Mouse (Mus musculus) hindbrain, embryonic 11.5 days (tissue): ENCODE measurements around the gene 3100002H09Rik. TPM values are rescaled to one million over a fixed set of nuclear protein-coding genes. Genes with fewer than 3 reads are reported as not detected.

ENCODE experiments used
- ATAC-seq: fragments of 200-750 bp; cut with Nextera tagmentation; 2 replicates; pipeline ENCODE4 v1.8.0; 2017; ENCODE audit warnings: mild to moderate bottlenecking, moderate TSS enrichment, moderate library complexity; ENCODE audit not compliant: low FRiP score
- DNase-seq: peaks from one replicate; pipeline ENCODE4 v3.0.0-alpha.2; 2015; ENCODE audit warnings: low spot score
- H3K27ac ChIP-seq: fragments of 300-500 bp; sonication (generic); 2 replicates; pipeline ENCODE4 v1.5.1; 2014; ENCODE audit warnings: mild to moderate bottlenecking, low read depth, low read length
- H3K27me3 ChIP-seq: fragments of 300-500 bp; sonication (generic); 2 replicates; pipeline ENCODE4 v1.6.1; 2014; ENCODE audit warnings: mild to moderate bottlenecking, low read length, moderate library complexity, mixed read lengths; ENCODE audit not compliant: control insufficient read depth, insufficient read depth
- H3K36me3 ChIP-seq: fragments of 300-500 bp; sonication (generic); 2 replicates; pipeline ENCODE4 v1.6.1; 2014; ENCODE audit warnings: mild to moderate bottlenecking, low read length, moderate library complexity, mixed read lengths; ENCODE audit not compliant: control insufficient read depth, insufficient read depth
- H3K4me1 ChIP-seq: fragments of 300-500 bp; sonication (generic); replicated peaks from 2 replicates; pipeline ENCODE4 v1.6.1; 2014; ENCODE audit warnings: low read length, mixed read lengths; ENCODE audit not compliant: control insufficient read depth, insufficient read depth
- H3K4me2 ChIP-seq: fragments of 300-500 bp; sonication (generic); replicated peaks from 2 replicates; pipeline ENCODE4 v1.6.1; 2014; ENCODE audit warnings: mild to moderate bottlenecking, low read depth, low read length
- H3K4me3 ChIP-seq: fragments of 300-500 bp; sonication (generic); 2 replicates; pipeline ENCODE4 v1.5.1; 2014; ENCODE audit warnings: low read depth, low read length
- H3K9ac ChIP-seq: fragments of 300-500 bp; sonication (generic); 2 replicates; pipeline ENCODE4 v1.6.1; 2014; ENCODE audit warnings: low read depth, low read length
- H3K9me3 ChIP-seq: fragments of 300-500 bp; sonication (generic); 2 replicates; pipeline ENCODE4 v1.6.1; 2016; ENCODE audit warnings: low read length; ENCODE audit not compliant: control insufficient read depth
- WGBS: fragments of 180-500 bp; shearing (Covaris S2); extraction: QIAGEN DNeasy Blood & Tissue Kit; methylation state at CpG from one replicate; pipeline ENCODE4 v1.1.7; 2014; 5-methylcytosine and 5-hydroxymethylcytosine counted together
- polyA plus RNA-seq: library from polyadenylated mRNA; unstranded; fragments of >200 nt; fragmentation: Nextera tagmentation; extraction: Ambion mirVana; gene quantifications from 2 replicates; pipeline ENCODE4 v1.2.1, GENCODE M21; 2014

Gene 3100002H09Rik
- polyA plus RNA-seq, 1 experiment from 2014 or later = 0.40 TPM

GRCm38 (mm10) chr4:124622566-124622965, 12.0 kb upstream of the 3100002H09Rik start:
- no peaks in the 10 kb centered on the region for H3K27me3 ChIP-seq
- no peak overlapping the region for H3K27ac ChIP-seq
- H3K9ac ChIP-seq = no peak overlapping the region
- DNase-seq (no peak), ATAC-seq (no peak)
- no peaks in the 10 kb centered on the region for H3K36me3 ChIP-seq
- peaks cover 6% of the 10 kb centered on the region for H3K4me1 ChIP-seq
- 89% methylated on average over 5 of the region's 5 CpGs for WGBS
- no peak overlapping the region for H3K4me2 ChIP-seq
- H3K9me3 ChIP-seq = no peaks in the 10 kb centered on the region
- H3K4me3 ChIP-seq = no peak overlapping the region

DNA sequence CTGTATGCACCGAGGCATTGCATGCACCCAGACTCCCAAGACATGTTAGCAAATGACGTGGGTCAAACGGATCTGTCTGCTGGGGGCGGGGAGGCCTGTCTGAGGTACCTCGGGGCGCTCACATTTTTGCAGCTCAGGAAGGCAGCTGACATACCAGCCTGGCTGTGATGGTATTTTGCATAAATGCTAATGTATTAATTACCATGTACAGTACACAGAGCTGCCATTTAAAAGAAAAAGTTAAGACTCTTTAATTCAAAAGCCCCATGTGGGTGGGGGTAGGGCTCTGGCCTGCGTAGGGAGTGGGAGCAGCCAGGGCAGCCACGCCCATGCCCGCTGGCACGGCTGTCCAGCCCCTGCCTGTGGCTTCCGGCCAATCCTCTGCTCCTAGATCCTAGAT, 10.8 kb upstream of the 3100002H09Rik start:
- WGBS = 75% methylated on average over 11 of the region's 11 CpGs
- no peak overlapping the region for H3K4me2 ChIP-seq
- H3K36me3 ChIP-seq = no peaks in the 10 kb centered on the region
- H3K4me1 ChIP-seq = peaks cover 4% of the 10 kb centered on the region
- ATAC-seq (no peak), DNase-seq (no peak)
- no peak overlapping the region for H3K4me3 ChIP-seq
- H3K9me3 ChIP-seq = no peaks in the 10 kb centered on the region
- no peak overlapping the region for H3K9ac ChIP-seq
- no peak overlapping the region for H3K27ac ChIP-seq
- no peaks in the 10 kb centered on the region for H3K27me3 ChIP-seq

DNA sequence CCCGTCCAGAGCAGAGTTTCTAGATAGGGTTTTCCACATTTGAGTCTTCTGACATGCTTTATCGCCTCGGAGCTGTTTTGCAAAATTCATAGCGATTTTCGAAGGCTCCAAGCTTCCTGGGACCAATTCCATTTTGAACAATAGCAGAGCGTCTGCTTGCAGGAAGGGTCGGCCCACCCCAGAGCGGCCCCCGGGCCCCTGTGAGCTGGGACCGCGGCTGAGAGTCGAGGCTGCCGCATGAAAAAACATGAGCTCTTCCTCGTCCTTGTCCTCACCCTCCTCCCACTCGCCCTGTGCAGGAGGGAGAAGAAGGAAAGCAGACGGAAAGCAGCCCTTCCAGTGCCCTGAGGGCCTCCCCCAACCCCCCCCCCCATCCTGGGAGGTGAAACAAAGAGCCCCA, 8.0 kb upstream of the 3100002H09Rik start:
- H3K36me3 ChIP-seq = no peaks in the 10 kb centered on the region
- no peaks in the 10 kb centered on the region for H3K9me3 ChIP-seq
- no peak overlapping the region for H3K4me2 ChIP-seq
- H3K4me3 ChIP-seq = no peak overlapping the region
- H3K27ac ChIP-seq = no peak overlapping the region
- 11% methylated on average over 16 of the region's 16 CpGs for WGBS
- peaks cover 7% of the 10 kb centered on the region for H3K4me1 ChIP-seq
- no peaks in the 10 kb centered on the region for H3K27me3 ChIP-seq
- ATAC-seq (peak; percentile 46; the same call in 1 of the 2 replicates), DNase-seq (no peak)
- H3K9ac ChIP-seq = no peak overlapping the region

DNA sequence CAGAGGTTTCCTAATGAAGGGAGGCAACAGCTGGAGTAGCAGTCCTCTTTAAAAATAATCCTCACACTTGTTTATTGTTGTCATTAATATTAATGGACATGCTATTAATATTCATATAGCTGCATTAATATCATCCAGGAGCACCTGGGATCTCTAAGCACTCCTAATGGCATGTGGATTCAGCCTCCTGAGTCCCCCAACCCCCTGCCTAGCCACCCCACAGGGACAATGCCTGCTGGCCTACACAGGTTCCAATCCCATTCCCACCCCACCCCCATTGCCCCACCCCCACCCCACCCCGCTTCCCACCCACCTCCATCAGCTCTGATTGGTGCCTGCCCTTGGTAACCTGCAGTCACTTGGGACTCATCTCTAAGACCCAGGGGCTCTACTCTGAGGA, 6.0 kb upstream of the 3100002H09Rik start:
- Histone ChIP-seq H3K4me2 (no peak overlapping the region), H3K27me3 (no peaks in the 10 kb centered on the region), H3K27ac (peak overlapping the region; percentile 59; the same call in 1 of the 2 replicates), H3K9ac (no peak overlapping the region), H3K9me3 (no peaks in the 10 kb centered on the region), H3K4me3 (no peak overlapping the region), H3K36me3 (no peaks in the 10 kb centered on the region), H3K4me1 (peaks cover 7% of the 10 kb centered on the region)
- DNase-seq = no peak
- ATAC-seq = peak; percentile 52; the same call in 1 of the 2 replicates
- WGBS = 67% methylated on average over 1 of the region's 1 CpGs

DNA sequence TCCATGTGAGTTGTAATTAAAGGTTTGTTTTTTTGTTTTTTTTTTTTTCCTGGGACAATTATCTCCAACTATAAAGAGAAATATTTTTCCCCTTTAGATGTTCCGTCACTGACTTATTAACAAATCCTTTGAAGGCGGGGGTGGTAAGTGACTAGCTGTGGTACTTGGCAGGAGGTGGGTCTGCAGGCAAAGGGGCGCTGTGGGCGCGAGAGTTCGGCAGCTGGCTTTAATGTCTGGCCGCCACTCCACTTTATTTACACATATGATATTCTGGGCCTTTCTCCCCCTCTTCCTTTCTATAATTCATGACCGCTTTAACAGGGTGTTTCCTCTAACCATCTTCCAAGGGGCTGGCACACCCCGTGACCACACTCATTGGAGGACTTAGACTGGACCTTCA, 5.4 kb upstream of the 3100002H09Rik start:
- no peak for ATAC-seq
- no peaks in the 10 kb centered on the region for H3K27me3 ChIP-seq

GRCm38 (mm10) chr4:124615406-124615960, 4.9 kb upstream of the 3100002H09Rik start:
- DNase-seq = no peak
- Histone ChIP-seq H3K4me2 (no peak overlapping the region), H3K36me3 (no peaks in the 10 kb centered on the region), H3K4me1 (peaks cover 7% of the 10 kb centered on the region), H3K27me3 (no peaks in the 10 kb centered on the region), H3K9me3 (no peaks in the 10 kb centered on the region), H3K4me3 (no peak overlapping the region), H3K9ac (no peak overlapping the region), H3K27ac (peak overlapping the region; percentile 71)
- WGBS = 50% methylated on average over 14 of the region's 14 CpGs
- ATAC-seq = peak; percentile 36; the same call in 1 of the 2 replicates

More for the DNA sequence above, 5.4 kb upstream of the 3100002H09Rik start:
- Histone ChIP-seq H3K9ac (no peak overlapping the region), H3K4me1 (peaks cover 7% of the 10 kb centered on the region), H3K4me3 (no peak overlapping the region), H3K36me3 (no peaks in the 10 kb centered on the region), H3K4me2 (no peak overlapping the region), H3K9me3 (no peaks in the 10 kb centered on the region), H3K27ac (peak overlapping the region; percentile 59; the same call in 1 of the 2 replicates)
- 60% methylated on average over 9 of the region's 9 CpGs for WGBS
- no peak for DNase-seq

DNA sequence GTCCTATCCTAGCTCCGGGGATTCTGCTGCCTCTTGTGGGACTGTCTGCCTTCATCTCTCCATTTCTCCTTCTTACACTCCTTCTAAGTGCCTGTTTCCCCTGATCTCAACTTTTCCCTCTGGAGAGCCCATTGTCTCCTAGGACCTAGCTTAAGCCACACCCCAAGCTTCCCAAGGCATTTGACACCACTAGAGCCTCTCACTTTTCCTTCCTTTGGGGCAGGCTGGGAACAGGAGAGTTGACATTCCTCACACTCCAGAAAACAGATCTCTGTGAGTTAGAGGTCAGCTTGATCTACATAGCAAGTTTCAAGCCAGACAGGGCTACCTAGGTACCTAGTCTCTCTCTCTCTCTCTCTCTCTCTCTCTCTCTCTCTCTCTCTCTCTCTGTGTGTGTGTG, 3.6 kb upstream of the 3100002H09Rik start:
- H3K9ac ChIP-seq = no peak overlapping the region
- no peak for DNase-seq
- no peak overlapping the region for H3K4me2 ChIP-seq
- H3K4me1 ChIP-seq = peaks cover 7% of the 10 kb centered on the region
- no CpG with 5 or more reads among the region's 1 CpGs for WGBS
- H3K36me3 ChIP-seq = no peaks in the 10 kb centered on the region
- H3K27ac ChIP-seq = no peak overlapping the region
- ATAC-seq = no peak
- no peak overlapping the region for H3K4me3 ChIP-seq
- H3K27me3 ChIP-seq = no peaks in the 10 kb centered on the region
- H3K9me3 ChIP-seq = no peaks in the 10 kb centered on the region

GRCm38 (mm10) chr4:124611768-124612167, 1.2 kb upstream of the 3100002H09Rik start:
- no peak overlapping the region for H3K9ac ChIP-seq
- H3K36me3 ChIP-seq = no peaks in the 10 kb centered on the region
- 81% methylated on average over 4 of the region's 4 CpGs for WGBS
- H3K9me3 ChIP-seq = no peaks in the 10 kb centered on the region
- ATAC-seq (no peak), DNase-seq (no peak)
- H3K27ac ChIP-seq = no peak overlapping the region
- H3K4me3 ChIP-seq = no peak overlapping the region
- peaks cover 5% of the 10 kb centered on the region for H3K4me1 ChIP-seq
- H3K27me3 ChIP-seq = no peaks in the 10 kb centered on the region
- H3K4me2 ChIP-seq = no peak overlapping the region

DNA sequence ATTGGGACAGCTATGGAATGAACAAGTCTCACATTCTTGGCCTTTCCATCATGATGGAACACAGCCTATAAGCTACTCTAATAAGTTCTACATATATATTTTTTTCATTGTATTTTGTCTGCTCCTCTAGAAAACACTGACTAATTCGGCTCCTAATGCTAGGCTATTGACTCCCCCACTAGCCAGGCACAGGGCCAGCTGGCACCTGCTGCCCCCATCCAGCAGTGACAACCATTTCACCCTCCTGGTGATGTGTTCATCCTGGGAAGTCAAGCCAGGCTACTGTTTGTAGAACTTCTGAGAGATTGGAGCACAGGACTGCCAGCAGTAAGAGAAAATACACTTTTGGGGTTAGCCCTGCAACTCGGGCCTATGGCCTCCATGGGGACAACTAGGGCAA, 537 bp downstream of the 3100002H09Rik start:
- ATAC-seq = no peak
- Histone ChIP-seq H3K27me3 (no peaks in the 10 kb centered on the region), H3K36me3 (no peaks in the 10 kb centered on the region), H3K9ac (no peak overlapping the region), H3K4me2 (no peak overlapping the region), H3K4me1 (peaks cover 2% of the 10 kb centered on the region; the same call in 1 of the 2 replicates), H3K4me3 (no peak overlapping the region), H3K9me3 (no peaks in the 10 kb centered on the region), H3K27ac (no peak overlapping the region)
- 68% methylated on average over 2 of the region's 2 CpGs for WGBS
- no peak for DNase-seq
